Mouse (Mus musculus) ES-Bruce4 (cell line): Measurements from ENCODE around the gene Scoc. TPM values are rescaled to one million over a fixed set of nuclear protein-coding genes. Genes with fewer than 3 reads are reported as not detected.

Experiments
- H3K27ac ChIP-seq: 2 replicates; pipeline ENCODE4 v1.5.1; 2012; ENCODE audit warnings: low read length, inconsistent platforms; ENCODE audit not compliant: insufficient read depth
- H3K27me3 ChIP-seq: 2 replicates; pipeline ENCODE4 v1.6.1; 2012; ENCODE audit warnings: mild to moderate bottlenecking, low read length, inconsistent platforms; ENCODE audit not compliant: control insufficient read depth, poor library complexity, insufficient read depth, severe bottlenecking
- H3K36me3 ChIP-seq: 2 replicates; pipeline ENCODE4 v1.6.1; 2012; ENCODE audit warnings: inconsistent platforms, mild to moderate bottlenecking, low read length, moderate library complexity; ENCODE audit not compliant: control insufficient read depth, poor library complexity, insufficient read depth, severe bottlenecking
- H3K4me1 ChIP-seq: one replicate; pipeline ENCODE4 v1.8.1; 2011; ENCODE audit warnings: low read length; ENCODE audit not compliant: control insufficient read depth, insufficient read depth
- H3K4me3 ChIP-seq: 2 replicates; pipeline ENCODE4 v1.5.1; 2011; ENCODE audit warnings: low read depth, mild to moderate bottlenecking, low read length
- H3K9ac ChIP-seq: 2 replicates; pipeline ENCODE4 v1.6.1; 2012; ENCODE audit warnings: low read depth, mild to moderate bottlenecking, inconsistent platforms; ENCODE audit not compliant: poor library complexity, severe bottlenecking
- H3K9me3 ChIP-seq: replicated peaks from 2 replicates; pipeline ENCODE4 v1.6.1; 2012; ENCODE audit warnings: mild to moderate bottlenecking, low read length, inconsistent platforms; ENCODE audit not compliant: control insufficient read depth, poor library complexity, insufficient read depth, severe bottlenecking
- CTCF ChIP-seq: IDR thresholded peaks from one replicate; pipeline ENCODE4 v1.8.1; 2011; ENCODE audit warnings: low read depth, low read length
- EP300 ChIP-seq: IDR thresholded peaks from 2 replicates; pipeline ENCODE4 v1.6.1; 2011; ENCODE audit warnings: low read depth, low read length; ENCODE audit not compliant: insufficient read depth
- POLR2A ChIP-seq: IDR thresholded peaks from one replicate; pipeline ENCODE4 v1.8.1; 2011; ENCODE audit warnings: low read length; ENCODE audit not compliant: insufficient read depth
- polyA plus RNA-seq: library from polyadenylated mRNA; stranded (reverse); fragments of >200 nt; gene quantifications from 2 replicates; pipeline ENCODE4 v1.2.4, GENCODE M21; 2011; ENCODE audit warnings: low read depth; ENCODE audit not compliant: missing spikeins, insufficient read depth, insufficient read length

The Scoc gene
- polyA plus RNA-seq, 1 experiment: 82.9 TPM

DNA sequence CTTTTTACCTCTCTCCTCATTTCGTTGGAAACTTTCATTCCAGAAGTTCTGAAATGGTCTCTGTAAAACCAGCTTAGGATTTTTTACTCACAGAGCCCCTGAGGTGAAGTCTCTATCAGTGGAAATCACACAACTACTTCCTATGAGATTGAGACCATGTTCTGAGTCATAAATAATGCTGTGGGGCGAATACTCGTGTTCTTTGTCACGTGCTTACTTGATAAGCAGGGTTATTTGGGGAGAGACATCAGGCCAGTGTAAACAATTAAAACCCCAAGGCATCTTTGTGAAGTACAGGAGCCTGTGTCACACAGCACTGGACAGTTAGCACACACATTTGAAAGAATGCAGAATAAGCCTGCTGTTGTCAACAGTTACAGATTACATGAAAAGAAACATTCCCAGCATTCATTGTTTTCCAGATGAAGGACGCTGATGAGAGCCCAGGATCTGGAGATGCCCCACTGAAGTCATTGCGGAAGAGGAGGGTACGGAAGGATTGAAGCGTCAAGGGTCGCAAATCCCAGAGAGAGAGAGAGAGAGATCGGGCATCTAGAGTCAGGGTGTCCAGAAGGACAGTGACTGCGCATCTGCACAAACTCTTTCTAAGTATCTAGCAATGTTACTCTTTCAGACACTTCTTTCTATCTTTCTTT, 32.0 kb downstream of the Scoc start:
- H3K36me3 ChIP-seq: no peaks in the 10 kb centered on the region
- H3K4me1 ChIP-seq: no peaks in the 10 kb centered on the region
- H3K27ac ChIP-seq: no peak overlapping the region
- TF ChIP-seq POLR2A: no peak
- no peak for TF ChIP-seq EP300
- no peak for TF ChIP-seq CTCF
- no peaks in the 10 kb centered on the region for H3K9me3 ChIP-seq
- no peaks in the 10 kb centered on the region for H3K27me3 ChIP-seq
- no peak overlapping the region for H3K9ac ChIP-seq
- H3K4me3 ChIP-seq: no peak overlapping the region

DNA sequence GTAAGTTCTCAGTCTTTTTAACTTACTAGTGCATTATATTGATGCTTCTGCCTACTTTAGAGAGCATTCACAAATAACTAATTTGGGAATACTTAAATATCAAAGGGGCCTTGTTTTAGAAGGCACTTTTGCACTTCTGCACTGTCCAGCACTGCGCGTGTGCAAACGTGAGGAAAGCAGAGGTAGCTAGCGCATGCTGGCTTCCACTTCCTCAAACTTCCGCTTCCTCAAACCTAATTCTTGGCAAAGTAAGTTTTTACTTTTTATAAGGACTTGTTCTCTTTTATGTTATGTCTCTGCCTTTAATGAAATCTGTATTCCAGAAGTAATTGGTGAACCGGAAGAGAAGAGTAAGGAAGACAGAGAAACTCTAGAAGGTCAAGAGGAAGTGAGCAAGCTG, 33.0 kb downstream of the Scoc start:
- Histone ChIP-seq H3K4me3 (no peak overlapping the region), H3K4me1 (no peaks in the 10 kb centered on the region), H3K9ac (no peak overlapping the region), H3K27me3 (no peaks in the 10 kb centered on the region), H3K36me3 (no peaks in the 10 kb centered on the region), H3K27ac (no peak overlapping the region), H3K9me3 (no peaks in the 10 kb centered on the region)
- TF ChIP-seq CTCF: no peak
- no peak for TF ChIP-seq EP300

DNA sequence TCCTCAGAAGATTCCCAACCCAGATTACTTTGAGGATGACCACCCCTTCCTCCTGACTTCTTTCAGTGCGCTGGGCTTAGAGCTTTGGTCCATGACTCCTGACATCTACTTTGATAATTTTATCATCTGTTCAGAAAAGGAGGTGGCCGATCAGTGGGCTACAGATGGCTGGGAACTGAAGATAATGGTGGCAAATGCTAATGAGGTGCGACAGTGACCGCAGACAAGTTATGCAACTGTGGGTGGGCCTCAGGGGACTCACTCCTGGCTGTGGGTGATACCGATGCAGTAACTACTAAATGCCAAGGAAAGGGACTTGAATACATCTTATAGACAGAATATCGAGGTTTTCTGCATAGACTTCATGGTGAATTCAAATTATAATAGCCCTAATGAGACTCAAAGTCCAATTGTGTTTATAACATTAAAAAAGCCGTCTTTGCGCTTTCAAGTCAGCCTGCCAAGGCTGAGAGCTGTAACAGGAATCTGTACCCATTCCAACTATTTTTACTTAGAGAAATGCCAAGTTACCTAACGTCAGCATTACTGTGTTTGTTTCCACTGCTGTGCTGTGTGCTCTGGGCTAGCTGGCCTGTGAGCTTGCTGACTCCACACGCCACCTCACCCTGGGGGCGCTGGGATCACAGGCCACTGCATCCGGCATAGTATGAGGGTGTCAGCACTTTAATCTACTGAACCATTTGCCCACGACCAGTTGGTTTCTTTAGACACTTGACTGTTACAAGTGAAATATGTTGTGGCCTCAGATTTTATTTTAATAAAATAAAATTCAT, 35.0 kb downstream of the Scoc start:
- Histone ChIP-seq H3K27me3 (no peaks in the 10 kb centered on the region), H3K36me3 (no peaks in the 10 kb centered on the region), H3K4me1 (no peaks in the 10 kb centered on the region), H3K4me3 (no peak overlapping the region), H3K9me3 (no peaks in the 10 kb centered on the region), H3K27ac (no peak overlapping the region), H3K9ac (no peak overlapping the region)
- TF ChIP-seq EP300 (no peak), POLR2A (no peak), CTCF (no peak)

DNA sequence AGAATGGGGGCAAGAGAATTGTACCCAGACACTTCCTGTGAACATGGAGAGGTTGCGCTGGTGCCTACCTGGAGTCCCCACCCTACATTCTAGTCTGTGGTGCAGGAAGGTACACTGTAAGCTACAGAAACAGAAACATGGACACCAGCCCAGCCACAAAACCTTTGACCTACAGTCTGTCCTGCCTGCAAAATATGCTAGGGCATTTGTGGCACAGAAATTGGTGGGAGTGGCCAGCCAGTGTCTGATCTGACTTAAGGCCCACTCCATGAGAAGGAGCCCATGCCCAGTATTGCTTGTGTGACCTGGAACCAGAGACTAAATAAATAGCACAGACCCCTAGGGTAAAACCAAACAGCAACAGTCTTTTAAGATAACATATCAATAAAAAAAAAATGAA, 36.8 kb downstream of the Scoc start:
- no peaks in the 10 kb centered on the region for H3K36me3 ChIP-seq
- no peak overlapping the region for H3K4me3 ChIP-seq
- TF ChIP-seq EP300: no peak
- no peak for TF ChIP-seq CTCF
- TF ChIP-seq POLR2A: no peak
- no peak overlapping the region for H3K27ac ChIP-seq
- H3K9me3 ChIP-seq: no peaks in the 10 kb centered on the region
- no peaks in the 10 kb centered on the region for H3K27me3 ChIP-seq
- H3K4me1 ChIP-seq: no peaks in the 10 kb centered on the region
- no peak overlapping the region for H3K9ac ChIP-seq

DNA sequence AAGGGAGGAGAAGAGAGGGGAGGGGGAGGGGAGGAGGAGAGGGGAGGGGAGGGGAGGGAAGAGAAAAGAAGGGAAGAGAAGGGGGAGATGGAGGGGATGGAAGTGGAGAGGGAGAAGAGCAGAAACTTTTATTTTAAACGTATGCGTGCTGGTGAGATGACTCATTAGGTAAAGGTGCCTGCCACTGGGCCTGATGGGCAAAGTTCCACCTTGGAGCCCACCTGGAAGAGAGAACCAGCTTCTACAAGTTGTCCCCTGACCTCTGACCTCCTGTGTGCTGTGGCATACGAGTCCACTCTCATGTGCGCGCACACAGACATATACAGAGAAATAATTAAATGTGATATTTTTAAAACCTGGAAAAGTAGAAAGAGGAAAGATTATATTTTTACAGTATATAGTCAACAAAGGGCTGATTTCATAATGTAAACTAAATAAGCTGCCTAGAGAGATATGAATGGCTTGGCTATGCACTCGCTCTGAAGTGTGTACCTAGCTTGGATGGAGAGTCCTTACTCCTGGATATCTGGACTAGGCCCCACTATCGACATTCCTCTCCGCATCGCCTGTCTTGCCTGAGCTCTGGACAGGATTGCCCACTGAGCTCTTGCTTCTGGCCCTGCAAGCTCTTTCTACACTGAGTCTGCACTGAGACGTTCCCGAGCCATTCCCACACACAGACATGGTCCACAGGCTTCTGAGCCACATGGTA, 39.2 kb downstream of the Scoc start:
- H3K27me3 ChIP-seq: no peaks in the 10 kb centered on the region
- no peak overlapping the region for H3K27ac ChIP-seq
- no peak overlapping the region for H3K4me3 ChIP-seq
- no peaks in the 10 kb centered on the region for H3K4me1 ChIP-seq
- TF ChIP-seq CTCF: no peak
- no peak for TF ChIP-seq POLR2A
- TF ChIP-seq EP300: no peak
- H3K9ac ChIP-seq: no peak overlapping the region
- H3K36me3 ChIP-seq: no peaks in the 10 kb centered on the region
- no peaks in the 10 kb centered on the region for H3K9me3 ChIP-seq

DNA sequence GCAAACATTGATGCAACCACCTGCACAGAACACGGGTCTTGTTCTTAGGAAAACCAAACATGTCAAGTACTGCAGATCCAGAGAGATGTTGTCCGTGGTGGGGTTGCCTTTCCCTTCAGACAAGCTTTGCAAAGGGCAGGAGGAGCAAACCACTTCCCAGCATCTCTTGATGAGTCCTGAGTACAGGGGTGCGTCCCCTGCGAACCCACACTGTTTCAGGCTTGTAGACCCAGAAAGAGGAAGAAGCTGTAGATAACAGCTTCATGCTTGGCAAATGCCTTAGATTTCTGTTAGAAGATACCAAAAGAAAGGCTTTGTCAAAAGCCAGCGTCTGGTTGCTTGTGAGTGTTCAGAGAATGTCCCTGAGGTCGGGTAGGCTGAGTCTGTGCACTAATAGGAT, 40.2 kb downstream of the Scoc start:
- H3K9ac ChIP-seq: no peak overlapping the region
- no peaks in the 10 kb centered on the region for H3K9me3 ChIP-seq
- H3K36me3 ChIP-seq: no peaks in the 10 kb centered on the region
- H3K4me3 ChIP-seq: no peak overlapping the region
- H3K4me1 ChIP-seq: no peaks in the 10 kb centered on the region
- no peaks in the 10 kb centered on the region for H3K27me3 ChIP-seq
- H3K27ac ChIP-seq: no peak overlapping the region
- TF ChIP-seq POLR2A: no peak
- TF ChIP-seq EP300: no peak
- no peak for TF ChIP-seq CTCF
